Mouse (Mus musculus): ENCODE data around the gene Vmn2r19.

DNA sequence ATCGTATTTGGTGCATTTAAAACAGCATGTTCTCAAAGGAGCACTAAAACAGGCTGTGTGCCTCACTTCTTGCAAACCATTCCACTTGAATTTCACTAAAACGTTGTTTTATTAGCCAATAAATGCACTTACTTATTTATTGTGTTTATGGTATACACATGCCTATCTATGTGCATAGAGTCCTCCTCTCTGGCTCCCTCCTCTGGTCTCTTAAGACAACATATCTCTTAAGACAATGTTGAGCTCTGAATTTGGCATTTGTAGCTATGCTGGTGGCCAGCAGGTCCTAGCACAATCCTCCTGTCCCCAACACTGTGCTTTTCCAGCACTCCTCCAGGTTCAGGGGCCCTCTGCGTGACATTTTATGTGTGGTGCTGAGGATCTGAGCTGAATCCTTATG, 49.2 kb upstream of the Vmn2r19 start:
- TF ChIP-seq CTCF (IDR thresholded peaks at IDR 0.05; ENCODE audit: low read depth, low read length) (no peak), POLR2A (IDR thresholded peaks at IDR 0.05; ENCODE audit: insufficient read depth, low read length) (no peak)
